Mouse (Mus musculus) right cerebral cortex, adult 2 months (tissue): ENCODE measurements around the gene 2210016L21Rik.
"Not testable (repeated sequence)": the region's sequence is repeated elsewhere in the genome, so short reads cannot be mapped to it uniquely, and the experiment has no call there.

Experiments
- DNase-seq, 2 experiments: peaks; one replicate each; pipeline ENCODE4 v3.0.0; 2021 to 2022; ENCODE audit warnings: low spot score in 2 of 2

Gene 2210016L21Rik

GRCm38 (mm10) chr5:114942074-114942765 is at the start of gene 2210016L21Rik:
Gene 2210016L21Rik, plus strand, starts transcription at chr5:114942158.
- peak; percentile 88 for DNase-seq

DNA sequence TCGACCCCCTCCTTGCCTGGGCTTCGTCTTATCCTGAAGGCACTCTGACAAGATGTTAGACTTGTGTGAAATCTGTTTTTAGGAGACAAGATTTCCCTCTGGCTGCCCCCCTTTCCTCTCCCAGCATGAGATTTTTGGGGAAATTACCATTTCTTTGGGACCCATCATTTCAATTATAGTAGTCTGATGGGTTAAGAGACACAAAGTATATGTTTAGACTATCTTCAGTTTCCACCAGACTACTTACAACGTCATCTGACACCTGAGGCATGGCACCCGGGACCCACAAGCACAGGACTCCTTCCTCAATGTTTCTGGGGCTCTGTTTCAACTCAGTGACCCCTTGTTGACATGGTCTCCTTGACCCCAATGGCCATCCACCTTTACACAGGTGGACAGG is 46.4 kb upstream of the 2210016L21Rik start:
- DNase-seq, result no peak

DNA sequence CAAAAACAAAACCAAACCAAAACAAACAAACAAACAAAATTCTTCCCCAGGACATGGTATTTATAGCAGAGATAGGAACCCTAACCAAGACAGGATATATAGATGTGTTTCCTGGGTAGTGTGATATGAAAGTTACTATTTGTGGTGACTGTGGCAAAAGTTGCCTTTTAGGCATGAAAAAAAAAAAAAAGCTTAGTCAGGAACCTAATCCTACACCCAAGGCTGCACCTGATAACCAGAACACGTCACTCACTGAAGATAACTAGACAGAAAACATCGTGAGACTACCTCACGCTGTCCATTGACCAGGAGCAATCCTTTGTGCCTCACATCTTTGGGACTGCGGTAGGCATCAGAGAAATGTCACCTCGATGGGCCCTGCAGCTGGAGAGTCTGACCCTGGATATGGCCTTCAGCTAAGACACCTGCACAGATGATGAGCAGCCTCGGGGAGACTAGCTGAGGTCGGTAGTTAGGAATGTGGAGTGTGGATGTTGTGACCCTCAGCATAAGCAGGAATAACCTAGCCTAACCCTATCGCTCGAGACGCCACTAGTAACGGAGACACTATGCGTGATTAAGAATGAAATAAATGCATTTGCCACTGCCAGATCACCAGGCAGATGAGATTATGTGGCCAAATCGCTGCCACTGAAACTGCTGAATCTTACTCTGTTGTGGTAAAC is 45.1 kb upstream of the 2210016L21Rik start, which contains the start of gene Oasl2:
Gene Oasl2, plus strand, starts transcription at position 249 of the 686 bp plus-strand sequence.
- DNase-seq, result no peak

GRCm38 (mm10) chr5:114897374-114897793 is 44.6 kb upstream of the 2210016L21Rik start:
- no peak for DNase-seq

- no peak for DNase-seq
Observed at GRCm38 (mm10) chr5:114898857-114899256, 43.1 kb upstream of the 2210016L21Rik start.

DNA sequence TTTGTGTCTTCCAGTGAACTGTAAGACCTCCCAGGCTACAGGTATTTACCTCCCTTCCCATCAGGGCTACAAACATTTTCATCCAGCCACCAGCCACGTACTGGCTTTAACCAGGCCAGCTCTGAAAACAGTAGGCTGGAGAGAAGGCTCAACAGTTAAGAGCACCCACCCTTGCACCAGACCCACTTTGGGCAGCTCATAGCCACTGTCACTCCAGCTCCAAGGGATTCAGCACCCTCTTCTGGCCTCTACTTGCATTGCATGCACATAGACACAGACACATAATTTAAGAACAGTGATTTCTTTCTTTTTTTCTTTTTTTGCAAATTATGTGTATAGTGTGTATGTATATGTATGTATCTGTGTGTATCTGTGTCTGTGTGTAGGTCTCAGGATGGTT is 39.5 kb upstream of the 2210016L21Rik start:
- no peak for DNase-seq

DNA sequence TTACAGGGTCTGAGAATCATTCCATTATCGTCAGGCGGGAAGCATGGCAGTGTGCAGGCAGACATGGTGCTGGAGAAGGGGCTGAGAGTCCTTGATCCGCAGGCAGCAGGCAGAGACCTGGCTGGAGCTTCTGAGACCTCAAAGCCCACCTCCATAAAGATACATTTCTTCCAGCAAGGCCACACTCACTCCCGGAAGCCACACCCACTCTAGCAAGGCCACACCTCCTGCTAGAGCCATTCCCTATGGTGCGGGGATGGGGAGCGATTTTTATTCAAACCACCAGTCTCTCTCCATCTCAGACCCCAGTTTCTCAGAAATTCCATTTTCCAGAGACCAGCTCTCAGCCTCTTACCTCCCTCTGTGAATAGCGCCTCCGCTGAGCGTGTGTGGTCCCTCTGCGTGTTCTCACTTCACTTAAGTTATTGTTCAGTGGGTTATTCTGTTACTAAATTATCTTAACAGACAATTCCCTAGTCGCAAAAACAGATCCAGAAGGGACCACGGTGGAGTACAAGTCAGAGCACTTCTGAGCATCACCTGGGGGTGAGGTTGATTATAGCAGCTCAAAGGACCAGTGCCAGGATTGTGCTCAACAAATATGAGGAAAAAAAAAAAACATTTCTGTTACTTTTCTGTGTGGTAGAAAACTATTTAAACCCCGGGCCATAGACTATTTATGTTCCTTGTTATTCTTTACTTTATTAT is 33.2 kb upstream of the 2210016L21Rik start:
- no peak for DNase-seq

DNA sequence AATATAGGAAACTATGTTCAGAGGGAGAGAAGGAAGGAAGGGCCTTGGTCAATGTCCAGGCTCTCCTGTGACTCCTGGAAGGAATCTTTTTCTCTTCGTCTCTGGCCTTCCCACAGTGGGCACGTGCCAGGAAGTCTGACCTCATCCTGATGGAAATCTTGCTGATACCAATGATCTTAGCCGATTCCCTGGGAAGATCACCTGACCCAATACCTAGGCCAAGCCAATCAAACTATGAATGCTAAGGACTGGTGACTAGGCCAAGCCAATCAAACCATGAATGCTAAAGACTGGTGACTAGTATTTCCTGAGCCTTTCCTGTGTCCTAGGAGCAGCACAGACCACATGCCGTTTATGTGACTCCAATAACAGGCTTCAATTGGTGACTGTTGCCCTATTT is 28.3 kb upstream of the 2210016L21Rik start:
- no peak for DNase-seq

GRCm38 (mm10) chr5:114914855-114915254 is 27.1 kb upstream of the 2210016L21Rik start:
- peak; percentile 52 to 60 for DNase-seq

GRCm38 (mm10) chr5:114915854-114916253 is 26.1 kb upstream of the 2210016L21Rik start:
- DNase-seq, result no peak

DNA sequence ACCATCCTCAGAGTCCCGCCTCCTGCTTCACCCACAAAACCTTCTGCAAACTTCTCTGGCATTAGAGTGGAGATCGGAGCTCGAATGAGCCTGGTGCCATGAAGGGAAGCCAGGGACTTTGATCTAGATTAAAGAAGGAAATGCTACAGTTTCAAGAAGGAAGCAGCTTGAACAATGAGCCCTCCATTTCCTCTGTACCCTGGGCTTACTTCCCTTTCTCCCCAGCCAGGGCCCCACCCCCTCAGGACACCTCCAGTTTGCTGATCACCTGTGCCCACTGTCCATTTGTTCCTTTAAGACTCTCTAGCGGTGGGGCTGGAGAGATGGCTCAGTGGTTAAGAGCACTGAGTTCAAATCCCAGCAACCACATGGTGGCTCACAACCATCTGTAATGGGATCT is 25.2 kb upstream of the 2210016L21Rik start:
- DNase-seq, result no peak

- DNase-seq, result not testable (repeated sequence)
Observed at GRCm38 (mm10) chr5:114917357-114917756, 24.6 kb upstream of the 2210016L21Rik start.

GRCm38 (mm10) chr5:114921551-114922365 is 20.2 kb upstream of the 2210016L21Rik start:
- DNase-seq, result no peak

DNA sequence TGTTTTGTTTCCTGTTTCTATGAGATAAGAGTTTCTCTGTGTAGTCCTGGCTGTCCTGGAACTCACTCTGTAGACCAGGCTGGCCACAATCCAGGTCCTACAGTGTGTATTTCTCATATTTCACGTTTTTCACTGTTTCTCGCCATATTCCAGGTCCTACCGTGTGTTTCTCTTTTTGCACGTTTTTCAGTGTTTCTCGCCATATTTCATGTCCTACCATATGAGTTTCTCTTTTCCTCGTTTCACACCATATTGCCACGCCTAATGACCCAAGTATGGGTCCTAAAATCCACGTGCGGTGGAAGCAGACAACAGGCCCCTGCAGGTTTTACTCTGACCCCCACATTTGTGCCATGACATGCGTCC is 19.6 kb upstream of the 2210016L21Rik start:
- DNase-seq, result no peak

DNA sequence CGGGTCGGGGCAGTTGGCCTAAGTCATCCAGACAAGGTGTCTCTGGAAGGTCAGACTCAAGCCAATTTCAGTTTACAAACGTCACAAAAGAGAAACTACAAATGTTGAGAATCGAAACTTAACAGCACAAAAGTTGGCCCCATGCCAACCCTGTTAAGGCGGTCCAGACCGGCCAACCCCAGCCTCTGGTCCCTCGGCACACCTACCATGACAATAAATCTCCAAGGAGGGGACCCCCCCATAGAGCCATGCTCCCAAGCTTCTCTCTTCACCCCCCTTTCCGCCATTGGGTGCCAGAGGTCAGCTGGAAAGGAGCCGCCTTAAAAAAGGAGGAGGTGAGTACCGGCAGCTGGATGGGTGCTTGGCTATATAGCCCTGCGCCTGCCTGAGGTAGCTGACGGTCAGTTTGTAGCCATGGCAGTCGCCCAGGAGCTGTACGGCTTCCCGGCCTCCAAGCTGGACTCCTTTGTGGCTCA is 18.9 kb upstream of the 2210016L21Rik start, which contains the start of gene Oasl1:
Gene Oasl1, plus strand, starts transcription at position 243 of the 476 bp plus-strand sequence.
- no peak for DNase-seq

DNA sequence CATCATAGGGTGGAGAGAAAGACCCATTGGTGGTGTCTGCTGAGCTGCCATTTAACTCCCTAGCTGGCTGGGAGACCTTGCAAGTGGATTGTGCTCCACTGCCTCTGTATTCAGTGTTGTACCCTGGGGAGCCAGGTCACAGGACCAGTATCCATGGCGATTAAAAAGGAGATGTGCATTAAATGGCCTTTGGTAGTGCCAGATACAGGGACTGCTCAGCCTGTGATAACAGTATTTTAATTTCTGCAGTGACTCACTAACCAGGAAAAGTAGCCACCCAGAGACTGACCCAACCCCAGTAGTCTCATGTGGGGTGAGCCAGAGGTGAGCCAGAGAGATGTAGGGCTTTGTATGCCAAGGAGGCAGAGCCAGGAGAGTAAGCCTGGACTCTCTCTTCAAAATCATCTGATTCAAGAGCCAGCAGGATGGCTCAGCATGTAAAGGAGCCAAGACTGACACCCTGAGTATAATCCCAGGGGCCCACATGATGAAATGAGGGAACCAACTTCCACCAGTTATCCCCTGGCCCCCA is 15.7 kb upstream of the 2210016L21Rik start:
- no peak for DNase-seq

- no peak for DNase-seq
Observed at GRCm38 (mm10) chr5:114926753-114927152, 15.2 kb upstream of the 2210016L21Rik start.

DNA sequence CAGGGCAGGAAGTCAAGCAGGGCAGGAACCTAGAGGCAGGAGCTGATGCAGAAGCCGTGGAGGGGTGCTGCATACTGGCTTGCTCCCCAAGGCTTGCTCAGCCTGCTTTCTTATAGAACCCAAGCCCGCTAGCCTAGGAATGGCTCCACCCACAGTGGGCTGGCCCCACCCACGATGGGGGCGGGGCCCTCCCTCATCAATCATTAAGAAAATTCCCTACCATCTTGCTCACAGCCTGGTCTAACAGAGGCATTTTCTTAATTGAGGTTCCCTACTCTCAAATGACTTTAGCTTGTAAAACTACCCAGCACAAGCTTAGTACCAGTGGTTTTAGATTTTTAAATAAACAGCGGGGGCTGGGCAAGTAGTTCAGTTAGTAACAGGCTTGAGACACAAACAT is 10.3 kb upstream of the 2210016L21Rik start:
- DNase-seq, result no peak

DNA sequence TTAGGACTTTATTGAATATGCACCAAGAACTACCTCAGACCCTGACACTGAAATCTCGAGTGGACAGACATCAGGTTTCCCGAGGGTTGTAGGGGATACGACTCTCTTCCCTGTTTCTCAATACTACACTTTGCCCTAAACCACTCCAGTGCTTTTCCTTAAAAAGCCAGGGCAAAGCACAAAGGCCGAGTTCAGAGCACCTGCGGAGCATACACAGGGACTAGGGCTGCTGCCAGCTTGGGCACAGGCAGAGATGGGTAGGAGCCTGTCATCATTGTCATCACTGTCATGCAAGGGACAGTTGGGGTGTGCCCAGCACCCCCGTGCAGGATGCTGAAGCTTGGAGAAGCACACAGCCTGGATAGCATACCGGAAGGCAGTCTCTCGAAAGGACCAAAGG is 8.8 kb upstream of the 2210016L21Rik start:
- DNase-seq, result no peak

DNA sequence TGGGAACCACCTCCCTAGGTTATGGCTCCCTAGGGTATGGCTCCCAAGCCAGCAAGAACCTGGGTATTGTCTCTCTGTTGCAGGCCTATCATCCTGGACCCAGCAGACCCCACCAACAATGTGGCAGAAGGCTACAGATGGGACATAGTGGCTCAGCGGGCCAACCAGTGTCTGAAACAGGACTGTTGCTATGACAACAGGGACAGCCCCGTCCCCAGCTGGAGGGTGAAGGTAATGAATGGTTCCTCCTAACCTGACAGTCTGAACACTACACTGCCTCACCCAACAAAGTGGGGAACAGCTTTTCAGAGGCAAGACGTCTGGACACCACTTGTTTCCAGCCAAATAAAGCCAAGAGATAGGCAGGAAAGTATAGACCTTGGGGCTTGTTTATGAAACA is 6.1 kb upstream of the 2210016L21Rik start:
- DNase-seq, result no peak

DNA sequence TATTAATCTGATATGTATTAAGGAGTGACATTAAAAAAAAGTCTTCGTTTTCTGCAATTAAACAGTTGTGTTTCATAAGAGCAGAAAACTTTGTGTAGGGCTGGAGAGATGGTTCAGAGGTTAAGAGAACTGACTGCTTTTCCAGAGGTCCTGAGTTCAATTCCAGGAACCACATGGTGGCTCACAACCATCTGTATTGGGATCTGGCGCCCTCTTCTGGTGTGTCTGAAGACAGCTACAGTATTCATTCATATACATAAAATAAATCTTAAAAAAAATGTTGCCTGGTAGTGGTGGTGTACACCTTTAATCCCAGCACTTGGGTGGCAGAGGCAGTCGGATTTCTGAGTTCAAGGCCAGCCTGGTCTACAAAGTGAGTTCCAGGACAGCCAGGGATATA is 820 bp upstream of the 2210016L21Rik start:
- DNase-seq, result not testable (repeated sequence)
